Mouse (Mus musculus) heart, adult 2 months (tissue): Measurements from ENCODE around the gene Psph. TPM values are rescaled to one million over a fixed set of nuclear protein-coding genes. Genes with fewer than 3 reads are reported as not detected.
"Not testable (repeated sequence)": the region's sequence is repeated elsewhere in the genome, so short reads cannot be mapped to it uniquely, and the experiment has no call there.

Source experiments
- DNase-seq, 2 experiments: peaks; one replicate each; pipeline ENCODE4 v3.0.0; 2021
- H3K27ac ChIP-seq: fragments of 200-600 bp; 2 replicates; pipeline ENCODE4 v1.8.1; 2022
- H3K27me3 ChIP-seq: fragments of 200-500 bp; 2 replicates; pipeline ENCODE4 v1.6.1; 2012; ENCODE audit warnings: mild to moderate bottlenecking, low read length, inconsistent platforms, mixed read lengths; ENCODE audit not compliant: control insufficient read depth, insufficient read depth
- H3K36me3 ChIP-seq: fragments of 200-500 bp; 2 replicates; pipeline ENCODE4 v1.6.1; 2012; ENCODE audit warnings: low read length, inconsistent platforms; ENCODE audit not compliant: control insufficient read depth, insufficient read depth
- H3K4me1 ChIP-seq: fragments of 200-500 bp; 2 replicates; pipeline ENCODE4 v1.6.1; 2011; ENCODE audit warnings: low read length; ENCODE audit not compliant: control insufficient read depth, insufficient read depth
- H3K4me3 ChIP-seq: fragments of 200-600 bp; 2 replicates; pipeline ENCODE4 v1.8.1; 2022
- H3K79me2 ChIP-seq: fragments of 200-500 bp; replicated peaks from 2 replicates; pipeline ENCODE4 v1.6.1; 2012; ENCODE audit warnings: mild to moderate bottlenecking, inconsistent platforms, low read length, moderate library complexity, mixed read lengths; ENCODE audit not compliant: control insufficient read depth, insufficient read depth
- H3K9ac ChIP-seq: fragments of 200-500 bp; 2 replicates; pipeline ENCODE4 v1.6.1; 2012; ENCODE audit warnings: low read depth, mild to moderate bottlenecking, control low read depth, inconsistent platforms, low read length, mixed read lengths
- CTCF ChIP-seq: fragments of 200-600 bp; IDR thresholded peaks from 2 replicates; pipeline ENCODE4 v1.8.1; 2022; ENCODE audit warnings: antibody characterized with exemption, mild to moderate bottlenecking, moderate library complexity
- EP300 ChIP-seq: fragments of 200-500 bp; IDR thresholded peaks from 2 replicates; pipeline ENCODE4 v1.6.1; 2011; ENCODE audit warnings: low read depth, low read length, control low read depth; ENCODE audit not compliant: insufficient read depth
- POLR2A ChIP-seq: fragments of 200-500 bp; IDR thresholded peaks from 2 replicates; pipeline ENCODE4 v1.6.1; 2011; ENCODE audit warnings: mild to moderate bottlenecking, low read depth, low read length, control low read depth; ENCODE audit not compliant: insufficient read depth
- WGBS: fragments of 180-500 bp; shearing (Covaris S2); methylation state at CpG from one replicate; pipeline ENCODE4 v1.1.7; 2018; 5-methylcytosine and 5-hydroxymethylcytosine counted together
- intact Hi-C: fragments of 180-260 bp; cut with DNase I; formaldehyde crosslinking; loops from one replicate; pipeline ENCODE4 v1.15.1; 2025
- long read RNA-seq: library from polyadenylated mRNA; stranded (forward); transcript quantifications from one replicate; pipeline ENCODE4 v2.0.0, GENCODE M21; 2021
- polyA plus RNA-seq: library from polyadenylated mRNA; depleted of rRNA; stranded (reverse); fragments of >200 nt; gene quantifications from 2 replicates; pipeline ENCODE4 v1.2.3, GENCODE M21; 2012; rRNA removed
- total RNA-seq, 2 experiments: library from RNA; stranded (reverse); gene quantifications; 2 replicates each; pipeline ENCODE4 v1.2.3; 2021

The Psph gene
- total RNA-seq (1 to 10 TPM; 6.0 to 8.7 TPM), polyA plus RNA-seq (7.7 and 11.4 TPM in 2 replicates)
- long read RNA-seq, partial matches to known transcripts, result 1 of 10 reads
- long read RNA-seq, other reads (novel, unspliced or antisense), result 8 of 10 reads

DNA sequence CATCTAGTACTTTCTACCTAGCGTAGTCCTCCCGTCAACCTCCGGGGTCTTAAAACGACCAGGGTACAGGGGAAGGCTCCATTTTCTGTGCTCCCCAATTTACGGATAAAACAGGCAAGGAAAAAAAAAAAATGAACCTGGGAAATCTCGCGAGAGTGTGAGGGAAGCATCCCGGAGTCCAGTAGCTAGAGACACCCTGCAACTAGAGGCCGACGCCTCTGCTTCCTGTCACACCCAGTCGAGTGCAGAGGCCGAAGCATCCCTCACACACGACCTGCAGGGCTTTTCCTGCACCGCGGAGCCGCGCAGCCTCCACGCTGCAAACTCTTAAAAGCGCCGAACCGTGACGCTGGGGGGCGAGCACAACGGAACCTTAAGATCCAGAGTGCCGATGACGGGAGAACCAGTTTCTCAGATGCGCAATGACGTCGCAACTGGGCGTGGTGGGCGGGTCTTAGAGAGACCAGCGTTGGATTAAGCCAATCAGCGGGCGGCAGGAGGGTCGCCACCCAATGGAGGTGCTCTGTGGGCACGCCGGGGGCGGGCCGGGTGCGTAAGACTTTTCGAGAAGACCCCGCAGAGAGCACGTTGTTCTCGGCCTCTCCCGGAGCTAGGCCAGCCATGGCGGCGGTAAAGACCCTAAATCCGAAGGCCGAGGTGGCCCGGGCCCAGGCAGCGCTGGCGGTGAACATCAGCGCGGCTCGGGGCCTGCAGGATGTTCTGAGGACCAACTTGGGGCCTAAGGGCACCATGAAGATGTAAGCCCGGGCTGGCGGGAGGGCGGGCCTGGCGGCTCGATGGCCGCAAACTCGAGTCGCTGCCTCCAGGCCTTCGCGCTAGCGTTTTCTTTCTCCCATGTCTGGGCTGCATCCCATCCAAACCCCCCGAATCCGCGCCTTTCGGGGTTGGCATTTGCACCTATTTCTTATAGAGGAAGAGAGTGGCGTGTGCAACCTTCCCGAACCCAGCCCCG lies at the start of gene Psph:
Gene Psph (minus strand): TSS at position 632 of the 973 bp plus-strand sequence.
- peak within 1 kb of the TSS; percentile 98 for H3K4me3 ChIP-seq
- peak within 1 kb of the TSS; percentile 97 for H3K9ac ChIP-seq
- intact Hi-C loops, result no loop called here
- peak within 1 kb of the TSS; percentile 99 for H3K27ac ChIP-seq
- peak; percentile 94 to 96 for DNase-seq
- peaks cover 26% of the 10 kb centered on the region for H3K36me3 ChIP-seq
- H3K79me2 ChIP-seq, result no peaks in the 10 kb centered on the region; the same call in none of the 2 replicates
- H3K27me3 ChIP-seq, result no peaks in the 10 kb centered on the region
- under 1% methylated on average over 73 of the region's 73 CpGs for WGBS
- TF ChIP-seq EP300 (peak; percentile 31; the same call in 1 of the 2 replicates), CTCF (peak; percentile 26), POLR2A (peak; percentile 71)
- 0 out of 2 replicates have a peak, but pooled peaks cover 1% of the 10 kb centered on the region for H3K4me1 ChIP-seq

DNA sequence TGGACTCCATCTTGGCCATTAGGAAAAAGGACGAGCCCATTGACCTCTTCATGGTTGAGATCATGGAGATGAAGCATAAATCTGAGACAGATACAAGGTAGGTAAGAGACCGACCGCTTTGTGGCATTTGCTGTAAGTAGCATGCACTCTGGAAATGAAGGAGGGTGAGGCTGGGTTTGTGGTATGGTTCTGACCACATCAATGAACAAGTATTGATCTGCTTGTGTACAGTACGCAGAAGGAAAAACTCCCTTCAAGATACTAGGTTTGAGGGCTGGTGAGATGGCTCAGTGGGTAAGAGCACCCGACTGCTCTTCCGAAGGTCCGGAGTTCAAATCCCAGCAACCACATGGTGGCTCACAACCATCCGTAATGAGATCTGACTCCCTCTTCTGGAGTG lies 3.3 kb upstream of the Psph start:
- H3K9ac ChIP-seq, H3K79me2 ChIP-seq, H3K27me3 ChIP-seq, H3K27ac ChIP-seq, H3K4me1 ChIP-seq, intact Hi-C loops, DNase-seq, H3K4me3 ChIP-seq: not testable (repeated sequence)
- H3K36me3 ChIP-seq, result peaks cover 31% of the 10 kb centered on the region
- 92% methylated on average over 8 of the region's 8 CpGs for WGBS

DNA sequence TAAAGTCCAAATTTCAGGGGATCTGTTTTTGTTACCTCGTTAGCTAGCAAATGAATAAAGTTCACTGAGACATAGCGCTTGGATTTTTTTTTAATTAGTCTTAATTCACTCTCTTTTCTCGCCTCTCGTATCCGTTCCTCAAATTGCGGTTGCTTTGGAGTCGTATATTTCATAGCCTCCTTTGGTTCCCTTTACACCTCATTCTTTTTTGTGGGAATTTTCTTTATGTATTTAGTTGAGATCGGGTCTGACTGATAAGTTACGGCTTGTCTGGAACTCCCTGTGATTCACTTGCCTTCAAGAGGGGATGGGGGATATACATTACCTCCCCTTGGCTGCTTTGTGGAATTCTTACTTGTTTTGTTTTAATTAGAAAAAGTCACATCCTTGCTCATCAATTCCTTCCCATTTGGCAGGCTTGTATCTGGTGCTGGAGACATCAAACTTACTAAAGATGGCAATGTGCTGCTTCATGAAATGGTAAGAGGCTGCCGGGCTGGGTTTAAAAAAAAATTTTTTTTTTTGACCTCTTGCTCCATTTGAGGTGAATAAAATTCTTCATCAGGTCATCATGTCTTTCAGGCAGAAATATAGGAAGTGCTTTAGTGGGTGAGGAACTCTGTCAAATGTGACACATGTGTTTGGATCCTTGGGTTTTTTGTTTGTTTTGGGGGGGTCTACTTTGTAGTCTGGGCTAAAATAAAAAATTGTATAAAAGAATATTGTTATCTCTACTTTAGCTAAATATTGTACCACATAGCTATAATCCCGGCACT lies 757 bp upstream of the Psph start:
- Histone ChIP-seq H3K27ac (peak overlapping the region; percentile 99), H3K4me3 (peak overlapping the region; percentile 98), H3K9ac (peak overlapping the region; percentile 97), H3K4me1 (0 out of 2 replicates have a peak, but pooled peaks cover 1% of the 10 kb centered on the region), H3K27me3 (no peaks in the 10 kb centered on the region), H3K36me3 (peaks cover 30% of the 10 kb centered on the region), H3K79me2 (no peaks in the 10 kb centered on the region; the same call in none of the 2 replicates)
- DNase-seq, result no peak
- 8% methylated on average over 11 of the region's 11 CpGs for WGBS
- TF ChIP-seq EP300, result no peak
- no peak for TF ChIP-seq POLR2A
- no peak for TF ChIP-seq CTCF
- intact Hi-C loops, result no loop called here

DNA sequence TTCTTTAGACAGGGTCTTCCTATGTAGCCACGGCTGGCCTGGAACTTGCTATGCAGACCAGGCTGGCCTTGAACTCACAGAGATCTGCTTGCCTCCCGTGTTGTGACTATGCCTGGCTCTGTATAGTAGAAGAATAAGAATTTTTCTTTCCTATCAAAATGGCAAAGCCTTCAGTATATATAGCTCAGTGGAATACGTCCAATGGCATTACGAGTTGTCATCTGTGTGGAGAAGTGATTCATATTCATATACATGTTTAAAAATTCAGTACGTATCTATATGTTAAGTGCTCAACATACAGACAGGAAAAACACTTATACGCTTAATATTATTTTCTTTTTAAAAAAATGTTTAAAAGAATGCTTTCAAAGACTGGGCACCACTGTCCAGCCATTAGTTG lies 1.1 kb downstream of the Psph start:
- H3K4me3 ChIP-seq, result peak overlapping the region; percentile 98
- 79% methylated on average over 6 of the region's 6 CpGs for WGBS

DNA sequence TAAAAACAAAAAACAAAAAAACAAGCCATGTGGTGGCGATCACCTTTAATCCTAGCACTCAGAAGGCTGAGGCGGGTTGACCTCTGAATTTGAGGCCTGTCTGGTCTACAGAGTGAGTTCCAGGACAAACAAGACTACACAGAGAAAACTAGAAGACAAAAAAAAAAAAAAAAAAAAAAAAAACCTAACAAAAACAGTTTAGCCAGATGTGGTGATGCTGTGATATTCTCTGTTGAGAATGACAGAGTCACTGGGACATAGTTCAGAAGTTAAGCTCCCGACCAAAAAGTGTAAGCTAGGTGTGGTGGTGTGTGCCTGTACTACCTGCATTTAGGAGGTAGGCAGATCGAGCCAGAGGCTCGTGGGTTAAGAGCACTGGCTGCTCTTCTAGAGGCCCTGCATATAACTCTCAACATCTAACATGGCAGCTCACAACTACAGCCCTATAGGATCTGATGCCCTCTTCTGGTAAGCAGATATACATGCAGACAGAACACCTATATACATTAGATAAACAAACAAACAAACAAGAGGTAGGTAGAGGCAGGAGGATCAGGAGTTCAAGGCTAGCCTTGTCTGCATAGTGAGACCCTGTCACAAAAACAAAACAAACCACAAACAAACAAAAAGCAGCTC lies 1.9 kb downstream of the Psph start:
- Histone ChIP-seq H3K79me2 (no peaks in the 10 kb centered on the region; the same call in none of the 2 replicates), H3K27ac (no peak overlapping the region), H3K36me3 (peaks cover 18% of the 10 kb centered on the region), H3K9ac (no peak overlapping the region), H3K4me1 (0 out of 2 replicates have a peak, but pooled peaks cover 1% of the 10 kb centered on the region), H3K4me3 (no peak overlapping the region), H3K27me3 (no peaks in the 10 kb centered on the region)
- no peak for DNase-seq
- TF ChIP-seq POLR2A (no peak), CTCF (no peak), EP300 (no peak)
- intact Hi-C loops, result no loop called here
- 88% methylated on average over 5 of the region's 5 CpGs for WGBS

More for the DNA sequence above, 1.1 kb downstream of the Psph start:
- 0 out of 2 replicates have a peak, but pooled peaks cover 1% of the 10 kb centered on the region for H3K4me1 ChIP-seq
- no peaks in the 10 kb centered on the region; the same call in none of the 2 replicates for H3K79me2 ChIP-seq
- no peak for DNase-seq
- peaks cover 22% of the 10 kb centered on the region for H3K36me3 ChIP-seq
- H3K27ac ChIP-seq, result peak overlapping the region; percentile 99
- intact Hi-C loops, result no loop called here
- H3K9ac ChIP-seq, result peak overlapping the region; percentile 84
- H3K27me3 ChIP-seq, result no peaks in the 10 kb centered on the region
- no peak for TF ChIP-seq EP300
- TF ChIP-seq POLR2A, result no peak
- TF ChIP-seq CTCF, result no peak
